Mouse (Mus musculus) lung, postnatal 36 days (tissue): ENCODE results near the gene Gramd1a.
A peak's percentile ranks its signal among the peaks of the same experiment; 100 is the strongest.

Experiments used
- DNase-seq: peaks from one replicate; pipeline ENCODE4 v3.0.0; 2022; ENCODE audit warnings: mixed read lengths

Gene Gramd1a

DNA sequence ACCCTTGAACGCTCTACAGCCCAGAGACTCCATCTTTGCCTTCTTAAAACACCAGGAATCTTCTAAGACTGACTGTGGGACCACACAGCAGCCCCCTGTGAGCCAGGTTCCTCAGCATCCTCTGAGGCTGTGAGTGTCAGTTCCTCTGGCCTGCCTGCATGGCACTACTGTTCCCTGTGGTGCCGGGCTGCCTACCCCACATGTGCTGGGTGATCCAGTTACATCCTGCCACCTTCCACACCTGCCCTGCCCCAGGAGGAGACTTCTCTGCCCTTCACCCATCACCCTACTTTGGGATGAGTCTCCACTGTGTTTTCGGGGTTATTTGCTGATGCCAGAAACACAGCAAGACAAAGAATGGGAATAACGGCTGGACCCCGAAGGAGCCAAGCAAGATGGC lies 36.1 kb downstream of the Gramd1a start:
- DNase-seq, result no peak

DNA sequence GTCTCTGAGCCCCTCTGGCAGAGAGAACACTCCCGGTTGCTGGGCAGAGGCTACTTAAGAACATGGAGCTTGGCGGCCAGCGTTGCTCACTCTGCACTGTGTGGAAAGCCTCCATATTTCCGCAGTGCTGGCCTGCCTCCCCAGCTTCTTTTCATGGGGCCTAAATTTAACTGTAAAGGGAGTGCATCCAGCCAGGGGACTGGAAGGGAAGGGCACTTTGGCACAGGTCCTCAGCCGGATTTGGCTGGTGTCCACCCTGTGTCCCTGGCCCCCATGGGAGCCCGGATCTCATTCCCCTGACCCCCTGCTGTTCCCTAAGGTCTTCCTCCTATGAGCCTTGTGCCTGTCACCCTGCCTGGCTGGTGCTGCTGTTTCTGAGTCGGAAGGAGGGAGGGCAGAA lies 37.2 kb downstream of the Gramd1a start:
- no peak for DNase-seq

DNA sequence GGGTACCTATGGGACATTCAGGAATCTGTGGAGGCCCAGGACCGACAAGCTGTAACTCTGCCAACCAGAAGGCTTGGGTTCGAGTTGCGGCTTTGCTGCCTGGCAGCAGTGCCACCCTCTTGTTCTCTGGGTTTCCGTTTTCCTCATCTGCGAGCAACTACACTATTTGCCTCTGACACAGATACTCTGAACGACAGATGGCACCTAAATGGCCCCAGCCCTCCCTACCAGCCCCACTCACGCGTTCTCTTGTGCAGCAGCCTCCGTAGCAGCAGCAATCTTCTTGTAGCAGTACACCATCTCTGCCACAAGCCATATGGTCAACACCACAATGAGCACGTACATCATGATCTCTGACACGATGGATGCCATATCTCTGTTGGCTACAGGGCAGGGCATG lies 38.2 kb downstream of the Gramd1a start:
- no peak for DNase-seq

DNA sequence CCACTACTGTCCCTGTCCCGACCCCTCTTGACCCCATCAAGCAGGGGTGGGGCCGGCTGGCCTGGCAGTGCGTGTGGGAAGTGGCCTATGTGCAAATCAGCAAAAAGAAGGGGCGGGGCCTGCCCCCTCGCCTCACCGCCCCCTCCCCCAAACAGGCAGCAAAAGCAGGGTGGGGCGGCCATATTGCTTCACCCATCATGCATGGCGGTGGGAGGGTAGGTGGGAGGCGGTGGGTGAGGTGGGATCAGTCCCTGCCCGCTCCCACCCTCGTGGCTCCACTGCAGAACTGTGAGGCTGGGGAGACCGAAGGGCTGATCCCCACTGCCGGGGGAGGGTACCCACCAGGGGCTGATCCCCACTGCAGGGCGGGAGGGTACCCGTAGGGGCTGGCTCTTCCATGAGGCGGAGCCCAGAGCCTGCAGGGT lies 39.0 kb downstream of the Gramd1a start:
- DNase-seq, result no peak

DNA sequence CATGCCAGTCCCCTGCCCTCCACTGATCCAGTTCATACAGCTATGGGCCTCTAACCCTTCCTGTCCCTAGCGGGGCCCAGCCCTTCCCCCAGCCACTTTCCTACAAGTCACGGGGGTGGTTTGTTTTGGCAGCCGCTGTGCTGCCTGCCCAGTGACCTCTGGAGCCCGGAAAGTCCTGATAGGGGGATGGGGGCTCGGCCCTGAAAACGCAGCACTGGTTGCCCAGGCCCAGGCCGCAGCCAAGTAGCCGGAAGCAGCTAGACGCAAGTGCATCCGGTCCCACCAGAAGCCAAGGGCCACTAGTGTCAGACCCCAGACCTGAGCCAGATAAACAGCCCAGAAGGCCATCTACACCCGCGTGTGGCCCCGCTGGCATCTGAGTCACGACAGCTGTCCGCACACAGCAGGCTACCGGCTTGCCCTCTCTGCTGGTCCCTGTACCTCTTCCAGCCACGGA lies 40.1 kb downstream of the Gramd1a start:
- DNase-seq, result peak; percentile 77

DNA sequence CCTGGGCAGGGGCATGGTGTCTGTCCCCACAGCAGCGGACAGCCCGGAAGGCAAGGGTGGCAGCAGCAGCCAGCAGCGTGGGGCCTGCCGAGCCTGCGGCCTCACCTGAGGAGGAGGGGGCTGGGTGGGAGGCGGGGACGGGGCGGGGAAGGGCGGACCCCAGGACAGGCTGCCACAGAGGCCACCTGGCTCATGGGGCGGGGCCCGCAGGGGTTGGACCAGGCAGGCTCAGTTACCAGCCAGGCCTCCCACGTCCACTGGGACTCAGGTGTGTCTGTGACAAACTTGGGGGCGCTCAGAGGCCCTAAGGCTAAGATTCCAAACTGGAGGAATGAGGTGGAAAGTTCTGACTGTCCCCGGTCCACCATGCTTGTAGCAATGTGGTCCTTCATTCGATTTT lies 40.5 kb downstream of the Gramd1a start, which contains the start of gene Hpn:
TSS of gene Hpn (minus strand) at position 109 of the 400 bp plus-strand sequence.
- DNase-seq, result peak; percentile 79

DNA sequence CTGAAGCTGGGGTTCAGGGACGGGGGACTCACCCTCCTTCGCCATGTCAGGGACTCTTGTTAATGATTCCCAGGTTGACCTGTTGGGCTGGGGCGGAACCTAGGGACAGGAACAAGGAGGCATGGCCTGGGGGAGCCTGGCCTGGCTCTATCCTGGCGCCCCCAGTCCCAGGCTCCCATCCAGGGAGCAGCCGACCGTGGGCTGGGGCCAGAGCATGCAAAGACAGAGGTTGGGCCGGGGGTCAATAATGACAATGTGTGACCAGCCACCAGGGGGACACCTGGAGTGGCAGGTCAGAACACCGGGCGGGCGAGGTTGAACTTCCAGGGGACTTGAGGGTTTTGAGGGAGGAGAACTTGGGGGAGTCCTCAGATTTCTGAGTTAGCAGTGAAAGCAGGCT lies 41.0 kb downstream of the Gramd1a start:
- DNase-seq, result peak; percentile 37

DNA sequence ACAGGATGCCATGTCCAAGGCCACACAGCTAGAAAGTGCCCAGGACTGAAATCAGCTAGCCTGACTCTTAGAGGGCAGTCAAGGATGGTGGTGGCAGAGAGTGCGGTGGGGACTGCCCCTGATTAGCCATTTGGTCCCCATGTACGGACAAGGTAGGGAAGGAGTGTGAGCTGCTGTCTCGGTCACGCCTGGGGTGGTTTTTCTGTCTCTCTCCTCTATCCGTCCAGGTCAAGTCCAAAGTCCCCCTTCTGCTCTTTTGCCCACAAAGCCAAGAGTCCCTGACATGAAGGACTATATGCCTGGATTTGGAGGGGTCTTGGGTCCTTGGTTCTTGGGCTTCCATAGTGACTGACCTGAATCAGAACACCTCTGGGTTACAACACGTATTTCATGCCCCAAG lies 41.9 kb downstream of the Gramd1a start:
- DNase-seq, result no peak

DNA sequence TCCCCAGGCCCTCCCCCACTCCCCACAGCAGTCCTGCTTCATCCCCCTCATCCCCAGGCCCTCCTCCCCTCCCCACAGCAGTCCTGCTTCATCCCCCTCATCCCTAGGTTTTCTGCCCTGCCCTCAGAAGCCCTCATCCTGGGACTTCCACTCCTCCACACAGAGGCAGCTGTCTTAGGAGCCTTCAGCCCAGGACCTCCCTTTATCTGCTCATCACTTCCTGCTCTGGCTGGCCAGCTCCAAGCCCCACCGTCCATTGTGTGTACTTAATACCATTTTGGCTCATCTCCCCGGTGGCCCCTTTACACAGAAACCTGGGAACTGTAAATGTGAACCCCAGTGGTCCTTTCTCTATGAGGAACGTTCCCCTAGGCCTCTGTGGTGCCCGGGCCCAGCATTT lies 43.7 kb downstream of the Gramd1a start:
- DNase-seq, result no peak

DNA sequence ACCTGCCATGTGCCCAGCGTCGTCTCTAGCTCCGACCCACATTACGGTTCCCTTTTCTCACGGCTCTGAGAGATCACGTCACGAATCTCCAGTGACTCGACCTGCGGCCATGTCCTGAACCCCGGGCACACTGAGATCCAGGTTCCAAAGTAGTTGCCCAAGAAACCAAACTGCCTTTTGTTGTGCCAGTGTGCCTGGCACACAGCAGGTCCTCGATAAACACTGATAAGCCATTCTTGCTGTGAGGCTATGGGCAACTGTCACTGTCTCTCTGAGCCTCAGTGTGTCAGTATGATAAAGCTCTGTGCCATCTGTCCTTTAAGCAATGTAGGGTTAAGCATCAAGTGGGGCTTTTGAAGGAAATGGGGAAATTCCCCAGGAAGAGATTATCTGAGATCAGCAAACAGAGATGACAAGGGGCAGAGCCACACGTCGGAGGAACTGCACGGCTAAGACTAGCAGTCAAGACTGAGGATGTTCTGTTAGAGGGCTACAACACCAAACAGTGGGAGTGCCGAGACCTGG lies 44.8 kb downstream of the Gramd1a start:
- DNase-seq, result no peak

DNA sequence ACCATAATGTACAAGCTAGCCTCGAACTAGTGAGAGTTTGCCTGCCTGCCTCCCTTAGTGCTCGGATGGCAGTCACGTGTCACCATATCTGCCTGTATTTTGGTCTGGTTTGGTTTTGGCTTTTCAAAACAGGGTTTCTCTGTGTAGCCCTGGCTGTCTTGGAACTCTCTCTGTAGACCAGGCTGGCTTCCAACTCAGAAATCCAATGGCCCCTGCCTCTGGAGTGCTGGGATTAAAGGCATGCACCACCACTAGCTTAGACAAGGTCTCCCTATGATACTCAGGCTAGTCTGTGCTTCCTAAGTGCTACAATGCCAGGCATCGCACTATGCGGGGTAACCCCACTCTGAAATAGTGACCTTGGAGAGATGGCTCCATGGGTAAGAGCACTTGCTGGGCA lies 45.9 kb downstream of the Gramd1a start:
- DNase-seq, result no peak

DNA sequence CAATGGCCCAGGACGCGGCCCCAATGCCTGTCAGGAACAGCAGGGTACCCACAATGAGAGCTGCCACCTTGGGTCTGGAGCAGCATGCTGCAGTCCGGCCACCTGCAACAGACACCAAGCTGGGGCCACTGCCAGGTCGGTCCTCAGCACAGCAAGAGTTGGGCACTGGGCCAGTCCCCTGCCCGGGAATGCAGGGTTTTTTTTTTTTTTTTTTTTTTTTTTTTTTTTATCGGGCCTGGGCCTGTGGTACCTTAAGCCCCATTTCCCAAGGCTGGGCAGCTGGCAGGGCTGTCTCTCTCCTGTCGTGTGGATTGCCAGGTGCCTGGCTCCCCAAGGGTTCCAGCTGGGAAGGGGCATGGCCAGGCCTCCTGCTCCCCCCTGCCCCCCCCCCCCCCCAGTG lies 46.6 kb downstream of the Gramd1a start:
- peak; percentile 73 for DNase-seq

DNA sequence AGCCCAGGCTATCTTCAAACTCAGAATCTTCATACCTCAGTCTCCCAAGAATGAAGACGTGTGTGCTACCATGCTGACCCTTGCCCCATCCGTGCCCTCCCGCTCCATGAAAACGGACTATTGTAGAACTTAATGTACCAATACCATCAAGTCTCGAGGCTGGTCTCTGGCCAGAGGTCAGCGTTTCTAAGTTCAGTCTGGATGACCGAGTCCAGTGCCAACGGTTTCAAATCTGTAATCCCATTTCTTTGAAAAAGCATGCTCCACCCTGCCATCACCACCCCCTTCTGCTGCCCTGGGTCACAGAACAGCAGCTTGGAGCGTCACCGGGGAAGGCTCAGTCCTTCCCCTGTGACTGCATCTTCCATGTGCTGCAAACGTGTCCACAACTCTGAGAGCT lies 47.9 kb downstream of the Gramd1a start:
- DNase-seq, result no peak

DNA sequence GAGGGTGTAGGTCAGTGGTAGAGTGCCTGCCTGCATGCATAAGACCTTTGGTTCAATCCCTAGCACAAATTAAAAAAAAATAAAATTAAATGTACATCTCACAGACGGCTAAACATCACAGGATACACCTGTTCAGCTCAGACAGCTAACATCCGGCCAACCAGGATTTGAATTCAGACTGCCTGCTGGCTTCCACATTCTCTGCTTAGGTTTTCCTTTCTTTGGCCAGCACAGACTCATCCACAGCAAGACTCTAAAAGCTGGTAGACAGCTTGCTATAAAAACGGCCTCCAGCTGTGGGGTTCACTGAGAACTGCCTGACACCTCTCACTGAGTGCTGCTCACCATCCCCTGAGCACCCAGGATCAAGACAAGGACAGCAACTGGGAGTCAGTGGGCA lies 49.5 kb downstream of the Gramd1a start:
- DNase-seq, result no peak

DNA sequence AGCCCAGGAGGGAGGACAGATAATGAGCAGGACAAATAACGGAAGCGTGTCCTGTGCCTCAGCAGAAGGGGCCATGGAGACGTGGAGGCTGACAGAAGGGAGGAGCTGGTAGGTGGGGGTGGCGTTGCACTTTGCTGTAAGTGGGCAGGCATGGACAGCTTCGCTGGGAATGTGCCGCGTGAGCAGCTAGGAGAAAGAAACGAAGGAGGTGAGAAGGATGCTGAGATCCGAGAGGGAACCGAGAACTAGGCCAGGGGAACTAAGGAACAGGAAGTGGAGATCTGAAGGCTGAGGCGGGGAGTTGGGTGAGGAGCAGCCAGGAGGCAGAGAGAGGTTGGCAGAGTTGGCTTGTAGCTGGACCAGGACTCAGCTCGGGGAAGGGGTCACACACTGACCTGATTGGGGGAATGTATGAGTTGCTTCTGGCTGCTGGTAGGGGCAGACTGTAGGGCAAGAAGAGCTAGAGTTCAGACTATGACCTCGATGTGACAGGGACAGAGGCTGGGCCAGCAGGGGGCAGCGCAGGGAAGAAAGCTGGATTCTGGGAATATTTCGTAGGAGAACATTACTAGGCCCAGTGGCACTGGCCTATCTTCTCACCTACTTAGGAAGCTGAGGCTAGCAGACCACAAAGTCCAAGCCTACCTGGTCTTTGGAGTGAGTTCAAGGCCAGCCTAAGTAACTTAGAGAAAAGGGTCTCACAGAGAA lies 50.5 kb downstream of the Gramd1a start:
- peak; percentile 75 for DNase-seq

DNA sequence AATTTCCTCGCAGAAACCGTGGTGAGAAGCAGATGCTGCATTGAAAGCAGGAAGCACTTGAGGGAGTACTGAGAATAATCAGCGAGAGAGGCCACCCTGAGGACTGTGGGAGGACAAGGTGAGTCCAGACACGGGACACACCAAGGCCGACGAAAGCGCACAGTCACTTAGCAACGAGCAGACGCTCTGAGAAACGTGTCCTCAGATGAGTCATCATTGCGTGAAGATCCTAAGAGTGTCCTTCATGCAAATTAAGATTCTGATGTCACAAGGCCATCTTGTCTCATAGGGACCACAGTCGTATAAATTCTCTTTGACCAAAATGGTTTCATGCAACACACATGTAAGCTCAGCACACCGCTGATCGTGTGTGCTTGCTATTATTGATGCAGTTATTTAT lies 54.9 kb downstream of the Gramd1a start:
- no peak for DNase-seq

DNA sequence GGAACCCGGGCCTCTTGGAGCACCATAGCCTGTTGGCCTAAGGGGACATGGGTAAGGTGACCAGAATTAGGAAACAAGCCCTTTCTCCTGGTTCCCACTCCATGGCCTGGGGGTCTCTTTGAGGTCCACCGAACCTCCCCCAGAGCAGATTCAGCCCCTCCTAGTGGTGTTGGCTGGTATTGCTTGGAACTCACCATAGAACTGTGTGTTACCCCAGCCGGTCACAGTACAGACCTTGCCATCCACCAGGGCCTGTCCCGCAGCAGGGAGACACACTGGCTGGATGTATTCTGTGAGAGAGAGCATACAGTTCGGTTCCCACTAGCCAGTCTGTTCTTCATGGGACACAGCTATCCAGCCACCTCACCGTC lies 56.1 kb downstream of the Gramd1a start:
- no peak for DNase-seq

DNA sequence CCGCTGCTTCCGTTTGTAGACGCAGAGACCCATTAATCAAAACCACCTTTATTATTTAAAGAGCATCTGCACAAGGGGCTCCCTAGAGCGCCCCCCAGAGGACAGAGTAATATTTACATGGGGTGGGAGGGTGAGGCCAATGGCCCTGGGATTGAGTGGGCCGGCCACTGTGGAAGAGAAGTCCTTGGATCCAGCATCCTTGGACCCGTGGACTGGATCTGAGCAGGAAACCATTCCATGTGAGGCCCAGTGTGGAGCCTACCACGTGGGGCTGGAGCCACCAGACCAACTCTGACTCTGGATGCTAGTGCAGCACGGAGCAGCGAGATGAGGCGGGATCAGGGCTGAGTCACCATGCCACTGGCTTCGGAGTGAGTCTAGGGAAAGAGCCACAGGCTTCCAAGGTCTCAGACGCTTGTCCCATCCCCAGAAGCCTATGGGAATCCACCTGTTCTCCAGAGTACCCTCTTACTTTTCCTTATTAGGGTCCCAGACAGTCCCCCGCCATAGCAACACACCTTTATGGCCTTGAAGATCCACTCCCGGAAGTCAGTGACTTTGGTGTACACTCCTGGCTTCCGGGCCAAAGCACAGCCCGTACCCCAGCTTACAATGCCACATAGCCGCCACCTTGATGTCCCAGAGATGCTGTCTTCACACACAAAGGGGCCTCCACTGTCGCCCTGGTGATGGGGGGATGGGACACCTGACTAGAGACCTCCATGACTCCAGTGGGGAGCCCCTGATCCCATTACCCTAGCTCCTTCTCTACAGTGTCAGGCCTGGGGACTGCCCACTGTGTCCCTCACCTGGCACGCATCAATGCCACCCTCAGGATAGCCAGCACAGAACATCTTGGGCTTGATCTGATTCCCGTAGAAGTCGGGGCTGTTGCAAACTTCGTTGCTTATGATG lies 56.7 kb downstream of the Gramd1a start:
- DNase-seq, result peak; percentile 43

DNA sequence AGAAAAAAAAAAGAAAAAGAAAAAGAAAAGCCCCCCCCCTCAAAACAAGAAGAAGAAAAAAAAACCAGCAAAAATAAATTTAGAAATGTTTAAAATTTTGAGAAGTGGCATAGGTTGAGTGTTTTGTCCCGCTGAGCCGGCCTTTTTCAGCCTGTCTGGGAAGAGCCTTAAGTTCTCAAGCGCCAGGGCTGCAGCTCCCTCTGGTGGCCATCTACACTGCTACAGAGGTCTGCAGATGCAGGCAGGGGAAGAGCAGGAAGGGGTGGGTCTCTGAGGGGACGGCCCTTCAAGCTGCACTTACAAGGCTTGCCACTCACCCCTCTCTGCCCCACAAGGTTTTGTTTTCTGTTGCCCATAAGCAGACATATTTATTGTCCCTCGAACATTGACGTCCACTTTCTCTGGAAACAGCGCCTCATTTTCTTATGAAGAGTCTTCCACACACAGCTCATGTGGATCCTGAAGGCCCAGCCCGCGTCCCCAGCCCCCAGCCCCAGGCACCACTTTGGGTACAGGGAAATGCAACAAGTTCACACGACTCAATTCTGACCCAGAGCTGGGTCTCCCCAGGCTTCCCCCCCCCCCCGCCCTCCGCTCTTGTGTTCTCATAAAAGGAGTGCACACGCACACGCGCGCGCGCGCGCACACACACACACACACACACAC lies 58.0 kb downstream of the Gramd1a start:
- peak; percentile 97 for DNase-seq

DNA sequence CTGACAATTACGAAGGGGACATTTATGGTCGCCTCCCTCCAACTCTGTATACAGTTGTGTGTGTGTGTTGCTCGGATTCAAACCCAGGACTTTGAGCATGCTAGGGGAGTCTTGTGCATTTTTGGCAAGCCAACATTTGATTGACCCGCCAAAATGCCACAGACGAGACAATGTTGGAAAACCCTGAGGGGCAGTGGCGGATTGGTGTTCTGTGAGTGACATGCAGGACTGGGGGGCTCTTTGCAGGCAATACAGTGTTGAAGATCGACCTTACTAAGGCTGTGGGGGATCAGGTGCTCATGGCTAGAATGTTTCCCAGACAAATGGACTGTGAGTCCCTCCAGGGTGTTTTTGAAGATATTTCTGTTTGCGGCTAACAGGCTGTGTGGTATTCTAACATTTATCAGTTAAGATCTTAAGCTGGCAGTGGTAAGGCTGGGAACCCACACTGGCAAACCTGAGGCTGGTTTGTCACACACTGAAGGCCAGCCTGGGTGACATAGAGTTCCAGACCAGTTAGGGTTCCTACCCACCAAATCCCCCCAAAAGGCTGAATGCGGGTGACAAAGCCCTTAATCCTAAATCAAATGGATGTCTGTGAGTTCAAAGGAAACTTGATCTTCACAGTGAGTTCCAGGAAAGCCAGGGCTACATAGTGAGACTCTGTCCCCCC lies 58.7 kb downstream of the Gramd1a start:
- DNase-seq, result no peak

DNA sequence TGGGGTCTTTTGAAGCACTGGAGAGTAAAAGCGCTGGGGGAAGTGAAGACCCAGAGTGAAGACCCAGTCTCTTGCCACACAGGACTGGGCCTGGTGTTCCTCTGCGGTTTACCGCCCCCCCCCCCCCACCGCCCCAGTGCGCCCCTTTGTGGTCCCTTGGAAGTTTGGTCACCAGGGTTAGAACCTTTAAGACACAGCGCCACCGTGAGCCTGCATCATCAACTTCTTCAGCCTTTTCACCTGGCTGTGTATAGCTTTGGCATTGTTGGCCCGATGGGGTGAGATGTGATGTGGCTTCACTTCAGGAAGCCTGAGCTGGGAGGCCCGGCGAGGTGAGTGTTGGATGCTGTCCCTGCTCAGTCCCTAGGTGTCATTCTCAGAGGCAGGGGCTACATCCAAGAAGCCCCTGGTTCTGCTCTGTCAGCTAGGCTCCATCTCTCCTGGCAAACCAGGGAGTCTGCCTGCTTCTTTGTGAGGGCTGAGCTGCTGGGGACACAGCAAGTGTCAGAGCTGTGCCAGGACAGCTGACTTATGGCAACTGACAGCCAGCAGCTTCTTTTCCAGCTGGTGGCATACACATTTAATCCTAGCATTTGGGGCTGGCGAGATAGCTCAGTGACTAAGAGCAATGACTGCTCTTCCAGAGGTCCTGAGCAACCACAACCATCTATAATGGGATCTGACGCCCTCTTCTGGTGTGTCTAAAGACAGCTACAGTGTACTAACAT lies 60.8 kb downstream of the Gramd1a start:
- peak; percentile 35 for DNase-seq

DNA sequence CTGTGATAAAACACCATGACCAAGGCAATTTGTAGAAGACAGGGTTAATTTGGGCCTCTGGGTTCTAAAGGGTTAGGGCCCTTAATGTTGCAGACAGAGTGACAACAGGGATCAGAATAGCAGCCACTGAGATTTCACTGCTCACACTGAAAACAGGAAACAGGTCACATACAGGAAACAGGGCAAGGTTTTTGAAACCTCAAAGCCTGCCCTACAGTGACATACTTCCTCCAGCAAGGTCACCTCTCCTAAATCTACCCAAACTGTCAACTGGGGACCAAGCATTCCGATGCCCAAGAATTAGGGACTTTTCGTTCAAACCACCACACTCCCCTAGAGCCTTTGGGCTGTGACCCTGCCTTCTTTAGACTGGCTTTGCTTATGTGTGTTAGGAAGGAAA lies 66.0 kb downstream of the Gramd1a start:
- DNase-seq, result peak; percentile 28
